Mouse (Mus musculus): ENCODE data around the gene Plekhg1. TPM values are rescaled to one million over a fixed set of nuclear protein-coding genes. Genes with fewer than 3 reads are reported as not detected.
A peak's percentile ranks its signal among the peaks of the same experiment; 100 is the strongest.

Gene Plekhg1
- total and polyA plus RNA-seq, 3 experiments = 0.60 to 0.97 (median 0.68) TPM

DNA sequence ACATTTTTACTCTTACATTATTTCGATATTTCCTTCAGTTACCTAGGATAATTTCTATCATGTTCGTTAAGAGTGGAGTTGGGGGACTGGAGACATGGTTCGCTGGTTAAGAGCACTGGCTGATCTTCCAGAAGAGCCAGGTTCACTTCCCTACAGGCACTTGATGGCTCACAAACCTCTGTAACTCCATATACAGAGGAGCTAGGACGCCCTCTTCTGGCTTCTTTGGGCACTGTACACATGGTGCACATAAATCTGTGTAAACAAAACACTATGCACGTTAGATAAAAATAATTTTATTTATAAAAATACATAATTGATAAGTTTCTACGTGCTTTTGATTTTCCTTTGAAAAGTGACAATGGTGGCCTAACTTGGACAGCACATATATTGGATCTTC, 61.1 kb downstream of the Plekhg1 start:
- Histone ChIP-seq H3K9ac (ENCODE audit: insufficient read depth, low read depth) (no peak overlapping the region), H3K4me3 (replicated peaks in 1 of 3; ENCODE audit: low read depth in 2 of 3, low read length in 2 of 3, poor library complexity in 1 of 3) (no peak overlapping the region), H3K27me3 (replicated peaks) (no peaks in the 10 kb centered on the region), H3K79me2 (replicated peaks; ENCODE audit: control insufficient read depth, extremely low read depth, insufficient read depth, poor library complexity, severe bottlenecking) (no peaks in the 10 kb centered on the region), H3K9me3 (replicated peaks; ENCODE audit: low read length) (no peaks in the 10 kb centered on the region), H3K36me3 (replicated peaks in 1 of 2; ENCODE audit: control insufficient read depth in 1 of 2, insufficient read depth in 1 of 2, low read length in 1 of 2) (no peaks in the 10 kb centered on the region), H3K4me1 (ENCODE audit: control insufficient read depth in 1 of 2, insufficient read depth in 2 of 2) (peaks cover 2 to 3% of the 10 kb centered on the region in 2 experiments; a peak in 1 of 4 replicates), H3K27ac (ENCODE audit: insufficient read depth, low read depth) (no peak overlapping the region), H3K4me2 (ENCODE audit: insufficient read depth, low read depth, poor library complexity, severe bottlenecking) (no peak overlapping the region)
- dilution Hi-C loops (cut with MboI; ENCODE audit: extremely low pct_ligation_motif_present, extremely low pct_unique_long_range_greater_than_20kb, low sequenced_read_pairs) = no loop called here
- TF ChIP-seq POLR2A (IDR thresholded peaks at IDR 0.05; ENCODE audit: low read depth, low read length) = no peak
- TF ChIP-seq SMC3 (IDR thresholded peaks at IDR 0.05; ENCODE audit: low read depth, low read length) = peak; percentile 16; the same call in 1 of the 2 replicates
- TF ChIP-seq RAD21 (IDR thresholded peaks at IDR 0.05; ENCODE audit: low read depth, low read length) = peak; percentile 24
- TF ChIP-seq CTCF (conservative IDR thresholded peaks at IDR 0.05 in 1 of 2, IDR thresholded peaks at IDR 0.05 in 1 of 2; ENCODE audit: low read depth in 2 of 2, low read length in 2 of 2) = peak in 1 of 2 experiments; percentile 33; a peak in 2 of 4 replicates
- peak; percentile 15 for DNase-seq (ENCODE audit: extremely low read depth)
- in situ Hi-C loops (cut with MboI; ENCODE audit: low pct_ligation_motif_present, low pct_unique_long_range_greater_than_20kb, low sequenced_read_pairs) = no loop called here

DNA sequence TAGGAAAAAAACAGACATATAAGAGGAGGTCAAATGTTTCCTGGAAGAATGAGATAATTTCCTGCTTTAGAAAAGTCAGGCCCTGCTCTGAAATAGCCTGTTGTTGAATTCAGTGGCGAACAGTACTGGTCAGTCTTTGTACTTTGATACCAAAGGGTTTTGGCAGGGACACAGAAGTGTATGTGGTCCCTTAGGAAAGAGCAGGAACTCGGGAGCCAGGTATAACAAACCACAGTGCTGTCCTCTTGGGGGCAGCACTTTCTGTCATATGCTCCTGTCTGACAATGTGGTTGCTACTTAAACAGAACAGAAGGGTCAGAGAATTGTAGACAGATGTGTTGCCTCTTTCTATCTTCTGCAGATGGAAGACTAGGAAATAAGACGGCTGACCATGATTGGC, 65.2 kb downstream of the Plekhg1 start:
- Histone ChIP-seq H3K9me3 (replicated peaks; ENCODE audit: low read length) (no peaks in the 10 kb centered on the region), H3K4me1 (ENCODE audit: control insufficient read depth in 1 of 2, insufficient read depth in 2 of 2) (peaks cover 2 to 3% of the 10 kb centered on the region in 2 experiments; a peak in 1 of 4 replicates), H3K36me3 (replicated peaks in 1 of 2; ENCODE audit: control insufficient read depth in 1 of 2, insufficient read depth in 1 of 2, low read length in 1 of 2) (no peaks in the 10 kb centered on the region), H3K79me2 (replicated peaks; ENCODE audit: control insufficient read depth, extremely low read depth, insufficient read depth, poor library complexity, severe bottlenecking) (no peaks in the 10 kb centered on the region), H3K4me2 (ENCODE audit: insufficient read depth, low read depth, poor library complexity, severe bottlenecking) (no peak overlapping the region), H3K27ac (ENCODE audit: insufficient read depth, low read depth) (no peak overlapping the region), H3K9ac (ENCODE audit: insufficient read depth, low read depth) (no peak overlapping the region), H3K27me3 (replicated peaks) (no peaks in the 10 kb centered on the region), H3K4me3 (replicated peaks in 1 of 3; ENCODE audit: low read depth in 2 of 3, low read length in 2 of 3, poor library complexity in 1 of 3) (no peak overlapping the region)
- DNase-seq (ENCODE audit: extremely low read depth) = no peak
- no peak for TF ChIP-seq NRF1 (IDR thresholded peaks at IDR 0.05; ENCODE audit: low read depth, low read length)
- TF ChIP-seq RAD21 (IDR thresholded peaks at IDR 0.05; ENCODE audit: low read depth, low read length) = peak; percentile 36
- TF ChIP-seq CTCF (conservative IDR thresholded peaks at IDR 0.05 in 1 of 2, IDR thresholded peaks at IDR 0.05 in 1 of 2; ENCODE audit: low read depth in 2 of 2, low read length in 2 of 2) = peak in 1 of 2 experiments; percentile 52; a peak in 2 of 4 replicates
- TF ChIP-seq SMC3 (IDR thresholded peaks at IDR 0.05; ENCODE audit: low read depth, low read length) = peak; percentile 50
- dilution Hi-C loops (cut with MboI; ENCODE audit: extremely low pct_ligation_motif_present, extremely low pct_unique_long_range_greater_than_20kb, low sequenced_read_pairs) = no loop called here
- in situ Hi-C loops (cut with MboI; ENCODE audit: low pct_ligation_motif_present, low pct_unique_long_range_greater_than_20kb, low sequenced_read_pairs) = no loop called here

DNA sequence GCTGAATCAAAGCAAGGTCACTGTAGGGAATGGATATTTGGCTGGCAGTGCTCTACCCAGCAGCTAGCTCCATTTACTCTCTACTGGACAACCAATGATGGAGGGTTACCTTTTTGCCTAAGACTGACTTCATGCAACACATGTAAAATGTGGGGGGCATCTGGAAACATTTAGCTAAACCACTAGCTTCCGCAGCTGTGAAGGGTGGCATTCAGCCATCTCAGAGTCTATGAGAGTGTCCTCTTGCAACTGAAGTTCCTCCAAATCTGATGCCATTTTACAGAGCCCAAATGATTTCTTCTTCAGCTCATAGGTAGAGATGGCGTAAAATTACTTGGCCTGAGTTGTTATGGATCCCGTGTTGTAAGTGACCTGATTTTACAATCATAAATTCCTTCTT, 67.8 kb downstream of the Plekhg1 start:
- dilution Hi-C loops (cut with MboI; ENCODE audit: extremely low pct_ligation_motif_present, extremely low pct_unique_long_range_greater_than_20kb, low sequenced_read_pairs) = no loop called here

More for the DNA sequence above, 67.8 kb downstream of the Plekhg1 start:
- TF ChIP-seq E2F4 (IDR thresholded peaks at IDR 0.05; ENCODE audit: insufficient replicate concordance, low read depth, low read length) (no peak), JUND (conservative IDR thresholded peaks at IDR 0.05; ENCODE audit: low read depth, low read length) (no peak), TCF12 (IDR thresholded peaks at IDR 0.05; ENCODE audit: low read depth, low read length) (no peak), CTCF (conservative IDR thresholded peaks at IDR 0.05 in 1 of 2, IDR thresholded peaks at IDR 0.05 in 1 of 2; ENCODE audit: low read depth in 2 of 2, low read length in 2 of 2) (no peak), NRF1 (IDR thresholded peaks at IDR 0.05; ENCODE audit: low read depth, low read length) (no peak), UBTF (IDR thresholded peaks at IDR 0.05; ENCODE audit: low read depth, low read length) (no peak), EP300 (IDR thresholded peaks at IDR 0.05; ENCODE audit: low read length) (no peak)
- H3K9me3 ChIP-seq (replicated peaks; ENCODE audit: low read length) = no peaks in the 10 kb centered on the region
- DNase-seq (ENCODE audit: extremely low read depth) = no peak
- no peak overlapping the region for H3K27ac ChIP-seq (ENCODE audit: insufficient read depth, low read depth)
- H3K4me1 ChIP-seq (ENCODE audit: control insufficient read depth in 1 of 2, insufficient read depth in 2 of 2) = peaks cover 0 to 3% of the 10 kb centered on the region in 2 experiments; a peak in 1 of 4 replicates
- no peaks in the 10 kb centered on the region for H3K79me2 ChIP-seq (replicated peaks; ENCODE audit: control insufficient read depth, extremely low read depth, insufficient read depth, poor library complexity, severe bottlenecking)
- in situ Hi-C loops (cut with MboI; ENCODE audit: low pct_ligation_motif_present, low pct_unique_long_range_greater_than_20kb, low sequenced_read_pairs) = no loop called here
- H3K27me3 ChIP-seq (replicated peaks) = no peaks in the 10 kb centered on the region
- no peak overlapping the region for H3K4me2 ChIP-seq (ENCODE audit: insufficient read depth, low read depth, poor library complexity, severe bottlenecking)
- H3K9ac ChIP-seq (ENCODE audit: insufficient read depth, low read depth) = no peak overlapping the region
- no peak overlapping the region for H3K4me3 ChIP-seq (replicated peaks in 1 of 3; ENCODE audit: low read depth in 2 of 3, low read length in 2 of 3, poor library complexity in 1 of 3)
- no peaks in the 10 kb centered on the region for H3K36me3 ChIP-seq (replicated peaks in 1 of 2; ENCODE audit: control insufficient read depth in 1 of 2, insufficient read depth in 1 of 2, low read length in 1 of 2)
